Mouse (Mus musculus) erythroblast, embryonic 14.5 days (primary cell): Measurements from ENCODE around the gene Nenf.

Source experiments
- GATA1 ChIP-seq: IDR thresholded peaks from 2 replicates; pipeline ENCODE4 v1.6.1; 2012; ENCODE audit warnings: low read length, inconsistent platforms, mixed read lengths
- TAL1 ChIP-seq: IDR thresholded peaks from 3 replicates; pipeline ENCODE4 v1.6.1; 2012; ENCODE audit warnings: low read length, inconsistent platforms, mixed read lengths

GRCm38 (mm10) chr1:191282319-191282718 lies 35.7 kb downstream of the Nenf start:
- TF ChIP-seq TAL1, result no peak
- no peak for TF ChIP-seq GATA1
